ENCODE assay signal across 20 mouse cellular contexts in the genomic region with DNA sequence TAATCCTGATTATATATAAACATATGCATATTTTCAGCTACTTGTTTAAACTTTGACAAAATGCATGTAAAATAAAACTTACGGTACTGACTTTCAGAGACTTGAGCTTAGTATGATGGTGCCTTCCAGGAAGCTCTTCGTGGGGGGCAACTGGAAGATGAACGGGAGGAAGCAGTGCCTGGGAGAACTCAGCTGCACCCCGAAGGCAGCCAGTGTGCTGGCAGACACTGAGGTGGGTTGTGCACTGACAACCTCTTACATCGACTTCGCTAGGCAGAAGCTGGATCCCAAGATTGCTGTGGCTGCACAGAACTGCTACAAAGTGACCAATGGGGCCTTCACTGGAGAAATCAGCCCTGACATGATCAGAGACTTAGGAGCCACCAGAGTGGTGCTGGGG.
DNase-seq lines count a peak whose midpoint lies in the region; ATAC-seq and TF ChIP-seq lines count a peak whose summit lies in the region.
"Had no signal": no experiment of that assay in that cellular context is flagged by ENCODE, and none has a peak within 500 bp of the region (broad histone marks: within the 10 kb centered on the region; RNA-seq: fewer than 3 reads in every experiment).

No protein-coding gene starts in this region.

- peak overlapping the region; percentile 68 for H3K27ac ChIP-seq in lung, embryonic 16.5 days (ENCODE audit: low read length)
- H3K27ac ChIP-seq in brown adipose tissue, adult 24 weeks (replicated peaks; ENCODE audit: low read depth, low read length): peak overlapping the region; percentile 15
- no peak overlapping the region for H3K27ac ChIP-seq in kidney, embryonic 14.5 days (ENCODE audit: low read depth, low read length)
- H3K27ac ChIP-seq: embryonic facial prominence, embryonic 13.5 days; forebrain, embryonic 12.5 days; heart, embryonic 10.5 days; hindbrain, embryonic 13.5 days; hindbrain, postnatal 0 days had no signal

- peak; percentile 83 for ATAC-seq in lung, embryonic 16.5 days (ENCODE audit: low read depth)
- ATAC-seq in kidney, embryonic 14.5 days (ENCODE audit: low FRiP score, low TSS enrichment): no peak
- ATAC-seq: CD4-positive, CD25-positive, alpha-beta regulatory T cell, adult 4 months; forebrain, embryonic 16.5 days; hindbrain, postnatal 0 days had no signal

- no peak overlapping the region for H3K9ac ChIP-seq in lung, embryonic 16.5 days (ENCODE audit: low read length)
- H3K9ac ChIP-seq in kidney, embryonic 14.5 days (ENCODE audit: low read depth, low read length): no peak overlapping the region
- H3K9ac ChIP-seq: embryonic facial prominence, embryonic 13.5 days; forebrain, embryonic 12.5 days; hindbrain, embryonic 13.5 days had no signal

- peak; percentile 87 for DNase-seq in heart, adult 11 months
- DNase-seq in heart, postnatal 36 days: no peak
- no peak for DNase-seq in lung, adult 2 months
- DNase-seq in gastrocnemius, postnatal 25 days: no peak
- DNase-seq: B cell, adult 2 months; cerebellum, adult 18-20 months; cerebellum, adult 9-11 months; cerebellum, postnatal 36 days; gastrocnemius, postnatal 14 days had no signal

- intact Hi-C loops in heart, postnatal 36 days (cut with DNase I): no loop called here

- H3K4me3 ChIP-seq in lung, embryonic 16.5 days (ENCODE audit: low read length): no peak overlapping the region
- no peak overlapping the region for H3K4me3 ChIP-seq in lung, adult 2 months (replicated peaks; ENCODE audit: extremely low read depth, low read depth, low read length)
- H3K4me3 ChIP-seq in brown adipose tissue, adult 24 weeks (ENCODE audit: insufficient read depth, low read depth, low read length): no peak overlapping the region
- no peak overlapping the region for H3K4me3 ChIP-seq in kidney, embryonic 14.5 days (ENCODE audit: low read length)
- H3K4me3 ChIP-seq: embryonic facial prominence, embryonic 13.5 days; forebrain, embryonic 12.5 days; heart, embryonic 10.5 days; hindbrain, embryonic 13.5 days had no signal

- 60% methylated on average over 6 of the region's 6 CpGs for WGBS in lung, embryonic 16.5 days
- 62% methylated on average over 6 of the region's 6 CpGs for WGBS in lung, adult 2 months
- 85% methylated on average over 6 of the region's 6 CpGs for WGBS in kidney, embryonic 14.5 days

- TF ChIP-seq CTCF in lung, adult 2 months (IDR thresholded peaks at IDR 0.05; ENCODE audit: insufficient read depth, low read length): no peak

- H3K4me1 ChIP-seq in lung, embryonic 16.5 days (replicated peaks; ENCODE audit: control insufficient read depth, insufficient read depth, low read length): peaks cover 13% of the 10 kb centered on the region
- H3K4me1 ChIP-seq in lung, adult 2 months (ENCODE audit: control insufficient read depth, insufficient read depth, low read length): peaks cover 5% of the 10 kb centered on the region
- H3K4me1 ChIP-seq in brown adipose tissue, adult 24 weeks (ENCODE audit: control insufficient read depth, insufficient read depth, insufficient read length, low read length): peaks cover 12% of the 10 kb centered on the region
- H3K4me1 ChIP-seq in kidney, embryonic 14.5 days (ENCODE audit: control insufficient read depth, insufficient read depth, low read length): no peaks in the 10 kb centered on the region
- H3K4me1 ChIP-seq: embryonic facial prominence, embryonic 13.5 days; forebrain, embryonic 12.5 days; heart, embryonic 10.5 days; hindbrain, embryonic 13.5 days had no signal

- H3K36me3 ChIP-seq in lung, embryonic 16.5 days (ENCODE audit: control insufficient read depth, insufficient read depth, low read length): no peaks in the 10 kb centered on the region
- H3K36me3 ChIP-seq in kidney, embryonic 14.5 days (ENCODE audit: control insufficient read depth, insufficient read depth, low read length): no peaks in the 10 kb centered on the region
- H3K36me3 ChIP-seq: embryonic facial prominence, embryonic 13.5 days; forebrain, embryonic 12.5 days; G1E; heart, embryonic 10.5 days; hindbrain, embryonic 13.5 days had no signal

- H3K4me2 ChIP-seq in lung, embryonic 16.5 days (ENCODE audit: low read depth, low read length): no peak overlapping the region
- H3K4me2 ChIP-seq in kidney, embryonic 14.5 days (replicated peaks; ENCODE audit: low read depth, low read length): no peak overlapping the region
- H3K4me2 ChIP-seq: embryonic facial prominence, embryonic 13.5 days; forebrain, embryonic 12.5 days; hindbrain, embryonic 13.5 days had no signal

- no peak for TF ChIP-seq POLR2A in lung, adult 2 months (IDR thresholded peaks at IDR 0.05; ENCODE audit: borderline replicate concordance, extremely low read depth, low read depth, low read length)

- H3K9me3 ChIP-seq in lung, embryonic 16.5 days (ENCODE audit: control insufficient read depth, low read length): no peaks in the 10 kb centered on the region
- H3K9me3 ChIP-seq in kidney, embryonic 14.5 days (ENCODE audit: control insufficient read depth, low read length): no peaks in the 10 kb centered on the region
- H3K9me3 ChIP-seq: embryonic facial prominence, embryonic 13.5 days; forebrain, embryonic 12.5 days; G1E; heart, embryonic 10.5 days; hindbrain, embryonic 13.5 days had no signal

- no peaks in the 10 kb centered on the region for H3K27me3 ChIP-seq in lung, embryonic 16.5 days (ENCODE audit: control insufficient read depth, insufficient read depth, low read depth, low read length)
- H3K27me3 ChIP-seq in kidney, embryonic 14.5 days (ENCODE audit: control insufficient read depth, insufficient read depth, low read length): no peaks in the 10 kb centered on the region
- H3K27me3 ChIP-seq: embryonic facial prominence, embryonic 13.5 days; forebrain, embryonic 12.5 days; hindbrain, embryonic 13.5 days had no signal
